In genomic region chr1:172667597-172667996, GRCm38 (mm10) we compare ENCODE assay signal across 19 mouse cellular contexts. TPM values are rescaled to one million over a fixed set of nuclear protein-coding genes. Genes with fewer than 3 reads are reported as not detected.
DNase-seq lines count a peak whose midpoint lies in the region; ATAC-seq lines count a peak whose summit lies in the region.
"Had no signal": no experiment of that assay in that cellular context is flagged by ENCODE, and none has a peak within 500 bp of the region (broad histone marks: within the 10 kb centered on the region; RNA-seq: fewer than 3 reads in every experiment).

No protein-coding gene starts in this region.

- no peak overlapping the region for H3K4me3 ChIP-seq in midbrain, embryonic 11.5 days (ENCODE audit: low read depth, low read length)
- no peak overlapping the region for H3K4me3 ChIP-seq in midbrain, embryonic 10.5 days
- no peak overlapping the region for H3K4me3 ChIP-seq in forebrain, embryonic 14.5 days (ENCODE audit: low read depth, low read length)
- no peak overlapping the region for H3K4me3 ChIP-seq in midbrain, embryonic 12.5 days
- H3K4me3 ChIP-seq: heart, embryonic 10.5 days had no signal

- WGBS in midbrain, embryonic 11.5 days, result 33% methylated on average over 6 of the region's 6 CpGs
- 60% methylated on average over 6 of the region's 6 CpGs for WGBS in midbrain, embryonic 10.5 days
- 3% methylated on average over 6 of the region's 6 CpGs for WGBS in forebrain, embryonic 14.5 days
- WGBS in midbrain, embryonic 12.5 days, result 26% methylated on average over 6 of the region's 6 CpGs

- H3K4me2 ChIP-seq in midbrain, embryonic 11.5 days, result no peak overlapping the region
- no peak overlapping the region for H3K4me2 ChIP-seq in forebrain, embryonic 14.5 days (ENCODE audit: low read length)
- 0 out of 2 replicates have a peak overlapping the region, but pooled peaks have one; percentile 9 for H3K4me2 ChIP-seq in midbrain, embryonic 12.5 days (replicated peaks)

- H3K9me3 ChIP-seq in midbrain, embryonic 11.5 days (ENCODE audit: control insufficient read depth, low read length), result no peaks in the 10 kb centered on the region
- H3K9me3 ChIP-seq in midbrain, embryonic 10.5 days (replicated peaks), result no peaks in the 10 kb centered on the region
- H3K9me3 ChIP-seq in forebrain, embryonic 14.5 days (replicated peaks; ENCODE audit: control insufficient read depth, low read length), result no peaks in the 10 kb centered on the region
- no peaks in the 10 kb centered on the region for H3K9me3 ChIP-seq in midbrain, embryonic 12.5 days
- H3K9me3 ChIP-seq: heart, embryonic 10.5 days had no signal

- H3K27me3 ChIP-seq in midbrain, embryonic 11.5 days (ENCODE audit: control insufficient read depth, insufficient read depth, low read length), result no peaks in the 10 kb centered on the region
- no peaks in the 10 kb centered on the region for H3K27me3 ChIP-seq in midbrain, embryonic 10.5 days (ENCODE audit: low read depth, poor library complexity, severe bottlenecking)
- H3K27me3 ChIP-seq in forebrain, embryonic 14.5 days (replicated peaks; ENCODE audit: control insufficient read depth, insufficient read depth, low read length), result no peaks in the 10 kb centered on the region
- no peaks in the 10 kb centered on the region for H3K27me3 ChIP-seq in midbrain, embryonic 12.5 days

- no peak overlapping the region for H3K9ac ChIP-seq in midbrain, embryonic 11.5 days (ENCODE audit: low read length)
- no peak overlapping the region for H3K9ac ChIP-seq in forebrain, embryonic 14.5 days (ENCODE audit: low read length)
- H3K9ac ChIP-seq in midbrain, embryonic 12.5 days (replicated peaks), result no peak overlapping the region
- H3K9ac ChIP-seq: liver, postnatal 0 days had no signal

- no peak overlapping the region for H3K27ac ChIP-seq in midbrain, embryonic 11.5 days (ENCODE audit: low read depth, low read length)
- H3K27ac ChIP-seq in midbrain, embryonic 10.5 days (replicated peaks), result no peak overlapping the region
- no peak overlapping the region for H3K27ac ChIP-seq in forebrain, embryonic 14.5 days (ENCODE audit: low read depth, low read length)
- no peak overlapping the region for H3K27ac ChIP-seq in midbrain, embryonic 12.5 days (replicated peaks)
- H3K27ac ChIP-seq: heart, embryonic 10.5 days had no signal

- ATAC-seq in midbrain, embryonic 11.5 days (ENCODE audit: low FRiP score), result peak; percentile 71; the same call in 1 of the 2 replicates
- ATAC-seq in forebrain, embryonic 14.5 days, result peak; percentile 90
- ATAC-seq in midbrain, embryonic 12.5 days (ENCODE audit: low FRiP score, low read depth), result peak; percentile 75
- ATAC-seq in monocyte, adult 5-6 weeks (replicated peaks; ENCODE audit: insufficient number of reproducible peaks, low FRiP score, low TSS enrichment, poor library complexity, severe bottlenecking), result no peak
- ATAC-seq: liver, postnatal 0 days had no signal

- DNase-seq in midbrain, embryonic 11.5 days (ENCODE audit: low spot score, missing footprints), result peak; percentile 73
- DNase-seq in midbrain, embryonic 10.5 days (ENCODE audit: low spot score), result no peak
- peak; percentile 82 for DNase-seq in forebrain, embryonic 14.5 days (ENCODE audit: low spot score)
- DNase-seq in telencephalon, adult 2 months (ENCODE audit: low read depth, low spot score), result peak; percentile 21
- DNase-seq in gastrocnemius, adult 8-10 months (ENCODE audit: low spot score in 2 of 2), result no peak
- DNase-seq: cerebellum, postnatal 25 days; gastrocnemius, postnatal 25 days; heart, postnatal 14 days; liver, postnatal 0 days; right cerebral cortex, postnatal 14 days; thymus, postnatal 36 days had no signal

- no peaks in the 10 kb centered on the region for H3K36me3 ChIP-seq in midbrain, embryonic 11.5 days (ENCODE audit: control insufficient read depth, insufficient read depth, low read length)
- no peaks in the 10 kb centered on the region for H3K36me3 ChIP-seq in midbrain, embryonic 10.5 days
- no peaks in the 10 kb centered on the region for H3K36me3 ChIP-seq in forebrain, embryonic 14.5 days (ENCODE audit: control insufficient read depth, insufficient read depth, low read length)
- H3K36me3 ChIP-seq in midbrain, embryonic 12.5 days, result no peaks in the 10 kb centered on the region
- H3K36me3 ChIP-seq: heart, embryonic 10.5 days had no signal

- H3K4me1 ChIP-seq in midbrain, embryonic 11.5 days (ENCODE audit: control insufficient read depth, insufficient read depth, low read length), result peaks cover 5% of the 10 kb centered on the region; the same call in 1 of the 2 replicates
- peaks cover 4% of the 10 kb centered on the region; the same call in 1 of the 2 replicates for H3K4me1 ChIP-seq in midbrain, embryonic 10.5 days
- H3K4me1 ChIP-seq in forebrain, embryonic 14.5 days (ENCODE audit: control insufficient read depth, insufficient read depth, low read length), result peaks cover 2% of the 10 kb centered on the region; the same call in 1 of the 2 replicates
- H3K4me1 ChIP-seq in midbrain, embryonic 12.5 days, result peaks cover 4% of the 10 kb centered on the region
- H3K4me1 ChIP-seq: heart, embryonic 10.5 days had no signal

RNA-seq across cellular contexts. Expression of gene Crp, which starts 30.3 kb away (rescaled TPM):
- polyA plus RNA-seq in midbrain, embryonic 11.5 days (2014; fragmentation: Nextera tagmentation; extraction: Ambion mirVana), result not detected in 2 replicates
- polyA plus RNA-seq in midbrain, embryonic 10.5 days (2016; fragmentation: Nextera tagmentation; extraction: Ambion mirVana), result not detected in 2 replicates
- 0.10 and 0.12 TPM in 2 replicates for polyA plus RNA-seq in forebrain, embryonic 14.5 days (2014; fragmentation: Nextera tagmentation; extraction: Ambion mirVana)
- not detected in 2 replicates for polyA plus RNA-seq in midbrain, embryonic 12.5 days (2016; fragmentation: Nextera tagmentation; extraction: Ambion mirVana)
- total RNA-seq in monocyte, adult 5-6 weeks (2017), result not detected in 3 replicates
- total RNA-seq in gastrocnemius, adult 8-10 months (2022), result under 1 TPM in 2 of 4 experiments, not detected in 2; 0.15 to 0.22 TPM
- total RNA-seq: ES-E14; gastrocnemius, postnatal 25 days; heart, postnatal 14 days; left cerebral cortex, postnatal 14 days; megakaryocyte-erythroid progenitor cell, adult 5-6 weeks had no signal
- polyA plus RNA-seq: frontal cortex, adult 2 months; limb, embryonic 14.5 days had no signal

RNA-seq across cellular contexts. Expression of gene Dusp23, which starts 34.8 kb away (rescaled TPM):
- 6.5 and 7.4 TPM in 2 replicates for polyA plus RNA-seq in midbrain, embryonic 11.5 days (2014; fragmentation: Nextera tagmentation; extraction: Ambion mirVana)
- 9.1 and 9.5 TPM in 2 replicates for polyA plus RNA-seq in midbrain, embryonic 10.5 days (2016; fragmentation: Nextera tagmentation; extraction: Ambion mirVana)
- polyA plus RNA-seq in forebrain, embryonic 14.5 days (2014; fragmentation: Nextera tagmentation; extraction: Ambion mirVana), result 6.2 and 7.1 TPM in 2 replicates
- polyA plus RNA-seq in midbrain, embryonic 12.5 days (2016; fragmentation: Nextera tagmentation; extraction: Ambion mirVana), result 6.8 TPM in 2 replicates
- 0.57 to 2.2 TPM in 2 of 3 replicates, not detected in the other for total RNA-seq in monocyte, adult 5-6 weeks (2017)
- total RNA-seq in gastrocnemius, adult 8-10 months (2022), result 10 to 100 TPM; 28.1 to 33.7 (median 33.5) TPM

Comparison
In these comparisons a context has a peak if more than half of its experiments do, and no peak if none do; other contexts are left out.
1. DNase-seq: peak in midbrain, embryonic 11.5 days (single experiment), forebrain, embryonic 14.5 days (single experiment) and telencephalon, adult 2 months (single experiment); none in midbrain, embryonic 10.5 days (single experiment) and gastrocnemius, adult 8-10 months (0 of 2).